Mouse (Mus musculus): ENCODE data around the gene Alcam.

- TF ChIP-seq CTCF (IDR thresholded peaks at IDR 0.05; ENCODE audit: low read depth, low read length) (no peak), POLR2A (IDR thresholded peaks at IDR 0.05; ENCODE audit: extremely low read depth, insufficient read depth, low read length) (no peak)
Observed at GRCm38 (mm10) chr16:52428505-52428904, 25.4 kb downstream of the Alcam start.

Data from liver, adult 2 months (tissue).